Mouse (Mus musculus) midbrain, postnatal 0 days (tissue): ENCODE measurements around the gene Slc22a18. TPM values are rescaled to one million over a fixed set of nuclear protein-coding genes. Genes with fewer than 3 reads are reported as not detected.

Experiments used
- ATAC-seq: fragments of 200-750 bp; cut with Nextera tagmentation; 2 replicates; pipeline ENCODE4 v1.8.0; 2017; ENCODE audit warnings: moderate number of reproducible peaks, mild to moderate bottlenecking, moderate TSS enrichment, moderate library complexity; ENCODE audit not compliant: low FRiP score
- DNase-seq: peaks from one replicate; pipeline ENCODE4 v3.0.0-alpha.2; 2015; ENCODE audit warnings: low spot score
- H3K27ac ChIP-seq: fragments of 300-500 bp; sonication (generic); 2 replicates; pipeline ENCODE4 v1.5.1; 2014; ENCODE audit warnings: low read depth, mild to moderate bottlenecking, low read length, mixed read lengths
- H3K27me3 ChIP-seq: fragments of 300-500 bp; sonication (generic); 2 replicates; pipeline ENCODE4 v1.6.1; 2014; ENCODE audit warnings: low read length, control low read depth, mixed read lengths; ENCODE audit not compliant: insufficient read depth
- H3K36me3 ChIP-seq: fragments of 300-500 bp; sonication (generic); 2 replicates; pipeline ENCODE4 v1.6.1; 2014; ENCODE audit warnings: low read length, control low read depth, mixed read lengths; ENCODE audit not compliant: insufficient read depth
- H3K4me1 ChIP-seq: fragments of 300-500 bp; sonication (generic); 2 replicates; pipeline ENCODE4 v1.6.1; 2014; ENCODE audit warnings: mild to moderate bottlenecking, control low read depth, antibody characterized with exemption, low read length, mixed read lengths; ENCODE audit not compliant: insufficient read depth
- H3K4me2 ChIP-seq: fragments of 300-500 bp; sonication (generic); 2 replicates; pipeline ENCODE4 v1.6.1; 2014; ENCODE audit warnings: low read depth, mild to moderate bottlenecking, low read length, mixed read lengths; ENCODE audit not compliant: poor library complexity, severe bottlenecking
- H3K4me3 ChIP-seq: fragments of 300-500 bp; sonication (generic); 2 replicates; pipeline ENCODE4 v1.5.1; 2014; ENCODE audit warnings: low read depth, mild to moderate bottlenecking, low read length, moderate library complexity
- H3K9ac ChIP-seq: fragments of 300-500 bp; sonication (generic); replicated peaks from 2 replicates; pipeline ENCODE4 v1.6.1; 2014; ENCODE audit warnings: mild to moderate bottlenecking, low read length, moderate library complexity, mixed read lengths; ENCODE audit not compliant: poor library complexity, severe bottlenecking
- H3K9me3 ChIP-seq: fragments of 300-500 bp; sonication (generic); 2 replicates; pipeline ENCODE4 v1.6.1; 2016; ENCODE audit warnings: low read length, control low read depth
- CTCF ChIP-seq: IDR thresholded peaks from 2 replicates; pipeline ENCODE4 v1.5.1; 2016; ENCODE audit warnings: antibody characterized with exemption, mild to moderate bottlenecking
- WGBS: fragments of 180-500 bp; shearing (Covaris S2); extraction: QIAGEN DNeasy Blood & Tissue Kit; methylation state at CpG from one replicate; pipeline ENCODE4 v1.1.7; 2014; 5-methylcytosine and 5-hydroxymethylcytosine counted together
- polyA plus RNA-seq: library from polyadenylated mRNA; unstranded; fragments of >200 nt; fragmentation: Nextera tagmentation; extraction: Ambion mirVana; gene quantifications from 2 replicates; pipeline ENCODE4 v1.2.1, GENCODE M21; 2015
- total RNA-seq: library from RNA; depleted of rRNA; stranded (reverse); fragments of >200 nt; gene quantifications from 2 replicates; pipeline ENCODE4 v1.2.3, GENCODE M21; 2014

The Slc22a18 gene
- total and polyA plus RNA-seq, 2 experiments from 2014 or later = 0.33 to 0.86 TPM

GRCm38 (mm10) chr7:143445651-143446460 lies 27.7 kb upstream of the Slc22a18 start:
- peaks cover 3% of the 10 kb centered on the region; the same call in 1 of the 2 replicates for H3K27me3 ChIP-seq
- H3K27ac ChIP-seq = no peak overlapping the region
- no peak for DNase-seq
- peak overlapping the region; percentile 57 for H3K4me2 ChIP-seq
- no peaks in the 10 kb centered on the region; the same call in 1 of the 2 replicates for H3K4me1 ChIP-seq
- no peaks in the 10 kb centered on the region for H3K9me3 ChIP-seq
- ATAC-seq = 0 out of 2 replicates have a peak, but pooled peaks have one; percentile 31
- peak overlapping the region; percentile 59 for H3K9ac ChIP-seq
- 10% methylated on average over 37 of the region's 53 CpGs for WGBS
- H3K4me3 ChIP-seq = peak overlapping the region; percentile 32
- H3K36me3 ChIP-seq = no peaks in the 10 kb centered on the region
- TF ChIP-seq CTCF = 0 out of 2 replicates have a peak, but pooled peaks have one; percentile 7

GRCm38 (mm10) chr7:143447130-143447529 lies 26.4 kb upstream of the Slc22a18 start:
- 65% methylated on average over 2 of the region's 2 CpGs for WGBS
- ATAC-seq (no peak), DNase-seq (no peak)

GRCm38 (mm10) chr7:143458963-143459331 lies 14.6 kb upstream of the Slc22a18 start:
- DNase-seq = no peak

More at GRCm38 (mm10) chr7:143447130-143447529, 26.4 kb upstream of the Slc22a18 start:
- TF ChIP-seq CTCF = no peak
- Histone ChIP-seq H3K4me1 (no peaks in the 10 kb centered on the region; the same call in 1 of the 2 replicates), H3K4me3 (no peak overlapping the region), H3K4me2 (no peak overlapping the region), H3K36me3 (no peaks in the 10 kb centered on the region), H3K27ac (no peak overlapping the region), H3K27me3 (peaks cover 3% of the 10 kb centered on the region; the same call in 1 of the 2 replicates), H3K9me3 (no peaks in the 10 kb centered on the region), H3K9ac (no peak overlapping the region)

GRCm38 (mm10) chr7:143459332-143460211 lies 14.0 kb upstream of the Slc22a18 start:
- peak overlapping the region; percentile 44 for H3K4me3 ChIP-seq
- H3K27me3 ChIP-seq = no peaks in the 10 kb centered on the region
- no peak for ATAC-seq
- H3K4me1 ChIP-seq = no peaks in the 10 kb centered on the region
- H3K9me3 ChIP-seq = peaks cover 8% of the 10 kb centered on the region; the same call in 1 of the 2 replicates
- DNase-seq = no peak
- H3K27ac ChIP-seq = no peak overlapping the region
- H3K9ac ChIP-seq = peak overlapping the region; percentile 44
- WGBS = 32% methylated on average over 94 of the region's 100 CpGs
- H3K36me3 ChIP-seq = no peaks in the 10 kb centered on the region
- no peak for TF ChIP-seq CTCF
- H3K4me2 ChIP-seq = peak overlapping the region; percentile 56

More at GRCm38 (mm10) chr7:143458963-143459331, 14.6 kb upstream of the Slc22a18 start:
- Histone ChIP-seq H3K27ac (no peak overlapping the region), H3K4me2 (peak overlapping the region; percentile 56), H3K4me1 (no peaks in the 10 kb centered on the region), H3K36me3 (no peaks in the 10 kb centered on the region), H3K27me3 (no peaks in the 10 kb centered on the region), H3K9ac (peak overlapping the region; percentile 44; the same call in 1 of the 2 replicates), H3K4me3 (peak overlapping the region; percentile 44), H3K9me3 (peaks cover 8% of the 10 kb centered on the region; the same call in 1 of the 2 replicates)
- no peak for ATAC-seq
- WGBS = 32% methylated on average over 35 of the region's 38 CpGs
- TF ChIP-seq CTCF = no peak

GRCm38 (mm10) chr7:143460217-143460834 lies 13.2 kb upstream of the Slc22a18 start:
- no peaks in the 10 kb centered on the region for H3K4me1 ChIP-seq
- no peaks in the 10 kb centered on the region for H3K27me3 ChIP-seq
- ATAC-seq (no peak), DNase-seq (no peak)
- H3K27ac ChIP-seq = no peak overlapping the region
- no peaks in the 10 kb centered on the region for H3K36me3 ChIP-seq
- H3K4me3 ChIP-seq = peak overlapping the region; percentile 44
- TF ChIP-seq CTCF = no peak
- WGBS = 42% methylated on average over 59 of the region's 60 CpGs
- peaks cover 8% of the 10 kb centered on the region; the same call in 1 of the 2 replicates for H3K9me3 ChIP-seq
- peak overlapping the region; percentile 44; the same call in 1 of the 2 replicates for H3K9ac ChIP-seq
- H3K4me2 ChIP-seq = peak overlapping the region; percentile 56
